Mouse (Mus musculus): ENCODE measurements around the gene Scnn1g. TPM values are rescaled to one million over a fixed set of nuclear protein-coding genes. Genes with fewer than 3 reads are reported as not detected.
A peak's percentile ranks its signal among the peaks of the same experiment; 100 is the strongest.

The Scnn1g gene
- 0.12 and 0.13 TPM in 2 replicates for polyA plus RNA-seq (2015; fragmentation: Nextera tagmentation; extraction: Ambion mirVana)

- Histone ChIP-seq H3K27ac (ENCODE audit: low read length) (no peak within 1 kb of the TSS), H3K4me2 (ENCODE audit: low read depth, low read length) (peak within 1 kb of the TSS; percentile 75), H3K9ac (ENCODE audit: low read depth, low read length) (0 out of 2 replicates have a peak within 1 kb of the TSS, but pooled peaks have one; percentile 16), H3K36me3 (ENCODE audit: control insufficient read depth, insufficient read depth, low read length) (no peaks in the 10 kb centered on the region), H3K4me3 (ENCODE audit: low read length) (peak within 1 kb of the TSS; percentile 48), H3K4me1 (ENCODE audit: control insufficient read depth, insufficient read depth, low read length) (peaks cover 3% of the 10 kb centered on the region; the same call in 1 of the 2 replicates), H3K27me3 (replicated peaks; ENCODE audit: control insufficient read depth, insufficient read depth, low read length) (peaks cover 13% of the 10 kb centered on the region; the same call in 1 of the 2 replicates), H3K9me3 (ENCODE audit: control insufficient read depth, low read length) (no peaks in the 10 kb centered on the region)
- peak; percentile 97 for ATAC-seq
- WGBS: under 1% methylated on average over 38 of the region's 38 CpGs
Observed at GRCm38 (mm10) chr7:121734171-121734831, at the start of gene Scnn1g. Gene Scnn1g (plus strand): TSS chr7:121734479.

- no peaks in the 10 kb centered on the region for H3K9me3 ChIP-seq (ENCODE audit: control insufficient read depth, low read length)
- H3K36me3 ChIP-seq (ENCODE audit: control insufficient read depth, insufficient read depth, low read length): no peaks in the 10 kb centered on the region
- no peaks in the 10 kb centered on the region for H3K27me3 ChIP-seq (replicated peaks; ENCODE audit: control insufficient read depth, insufficient read depth, low read length)
- H3K4me1 ChIP-seq (ENCODE audit: control insufficient read depth, insufficient read depth, low read length): no peaks in the 10 kb centered on the region
- H3K4me3 ChIP-seq (ENCODE audit: low read length): no peak overlapping the region
- no peak overlapping the region for H3K9ac ChIP-seq (ENCODE audit: low read depth, low read length)
- ATAC-seq: no peak
- no peak overlapping the region for H3K4me2 ChIP-seq (ENCODE audit: low read depth, low read length)
- H3K27ac ChIP-seq (ENCODE audit: low read length): no peak overlapping the region
- WGBS: 91% methylated on average over 5 of the region's 5 CpGs
Observed at GRCm38 (mm10) chr7:121685140-121685984, 48.9 kb upstream of the Scnn1g start.

- no peak overlapping the region for H3K4me2 ChIP-seq (ENCODE audit: low read depth, low read length)
- H3K4me1 ChIP-seq (ENCODE audit: control insufficient read depth, insufficient read depth, low read length): no peaks in the 10 kb centered on the region
- H3K36me3 ChIP-seq (ENCODE audit: control insufficient read depth, insufficient read depth, low read length): no peaks in the 10 kb centered on the region
- ATAC-seq: no peak
- H3K4me3 ChIP-seq (ENCODE audit: low read length): no peak overlapping the region
- H3K27ac ChIP-seq (ENCODE audit: low read length): no peak overlapping the region
- H3K9ac ChIP-seq (ENCODE audit: low read depth, low read length): no peak overlapping the region
- H3K9me3 ChIP-seq (ENCODE audit: control insufficient read depth, low read length): no peaks in the 10 kb centered on the region
- no peaks in the 10 kb centered on the region for H3K27me3 ChIP-seq (replicated peaks; ENCODE audit: control insufficient read depth, insufficient read depth, low read length)
Observed at GRCm38 (mm10) chr7:121689338-121689737, 44.9 kb upstream of the Scnn1g start.

GRCm38 (mm10) chr7:121691803-121692202 is 42.5 kb upstream of the Scnn1g start:
- Histone ChIP-seq H3K36me3 (ENCODE audit: control insufficient read depth, insufficient read depth, low read length) (no peaks in the 10 kb centered on the region), H3K9ac (ENCODE audit: low read depth, low read length) (no peak overlapping the region), H3K27ac (ENCODE audit: low read length) (no peak overlapping the region), H3K9me3 (ENCODE audit: control insufficient read depth, low read length) (no peaks in the 10 kb centered on the region), H3K4me2 (ENCODE audit: low read depth, low read length) (no peak overlapping the region), H3K27me3 (replicated peaks; ENCODE audit: control insufficient read depth, insufficient read depth, low read length) (no peaks in the 10 kb centered on the region), H3K4me3 (ENCODE audit: low read length) (no peak overlapping the region), H3K4me1 (ENCODE audit: control insufficient read depth, insufficient read depth, low read length) (no peaks in the 10 kb centered on the region)
- peak; percentile 85 for ATAC-seq
- WGBS: 57% methylated on average over 2 of the region's 2 CpGs

GRCm38 (mm10) chr7:121697170-121697569 is 37.1 kb upstream of the Scnn1g start:
- Histone ChIP-seq H3K27ac (ENCODE audit: low read length) (no peak overlapping the region), H3K9me3 (ENCODE audit: control insufficient read depth, low read length) (no peaks in the 10 kb centered on the region), H3K27me3 (replicated peaks; ENCODE audit: control insufficient read depth, insufficient read depth, low read length) (no peaks in the 10 kb centered on the region), H3K4me1 (ENCODE audit: control insufficient read depth, insufficient read depth, low read length) (no peaks in the 10 kb centered on the region), H3K4me2 (ENCODE audit: low read depth, low read length) (no peak overlapping the region), H3K4me3 (ENCODE audit: low read length) (no peak overlapping the region), H3K9ac (ENCODE audit: low read depth, low read length) (no peak overlapping the region), H3K36me3 (ENCODE audit: control insufficient read depth, insufficient read depth, low read length) (no peaks in the 10 kb centered on the region)
- no peak for ATAC-seq

- no peak overlapping the region for H3K27ac ChIP-seq (ENCODE audit: low read length)
Observed at GRCm38 (mm10) chr7:121697574-121697973, 36.7 kb upstream of the Scnn1g start.

GRCm38 (mm10) chr7:121699218-121699617 is 35.1 kb upstream of the Scnn1g start:
- Histone ChIP-seq H3K9me3 (ENCODE audit: control insufficient read depth, low read length) (no peaks in the 10 kb centered on the region), H3K4me3 (ENCODE audit: low read length) (no peak overlapping the region), H3K27me3 (replicated peaks; ENCODE audit: control insufficient read depth, insufficient read depth, low read length) (no peaks in the 10 kb centered on the region), H3K27ac (ENCODE audit: low read length) (no peak overlapping the region), H3K36me3 (ENCODE audit: control insufficient read depth, insufficient read depth, low read length) (no peaks in the 10 kb centered on the region), H3K9ac (ENCODE audit: low read depth, low read length) (no peak overlapping the region), H3K4me1 (ENCODE audit: control insufficient read depth, insufficient read depth, low read length) (peaks cover 6% of the 10 kb centered on the region; the same call in 1 of the 2 replicates), H3K4me2 (ENCODE audit: low read depth, low read length) (no peak overlapping the region)
- no peak for ATAC-seq

More at GRCm38 (mm10) chr7:121697574-121697973, 36.7 kb upstream of the Scnn1g start:
- no peak for ATAC-seq
- H3K27me3 ChIP-seq (replicated peaks; ENCODE audit: control insufficient read depth, insufficient read depth, low read length): no peaks in the 10 kb centered on the region
- WGBS: 56% methylated on average over 1 of the region's 1 CpGs
- H3K9me3 ChIP-seq (ENCODE audit: control insufficient read depth, low read length): no peaks in the 10 kb centered on the region
- no peaks in the 10 kb centered on the region for H3K36me3 ChIP-seq (ENCODE audit: control insufficient read depth, insufficient read depth, low read length)
- no peaks in the 10 kb centered on the region for H3K4me1 ChIP-seq (ENCODE audit: control insufficient read depth, insufficient read depth, low read length)
- H3K9ac ChIP-seq (ENCODE audit: low read depth, low read length): no peak overlapping the region
- H3K4me3 ChIP-seq (ENCODE audit: low read length): no peak overlapping the region
- H3K4me2 ChIP-seq (ENCODE audit: low read depth, low read length): no peak overlapping the region

- no peak for ATAC-seq
- 83% methylated on average over 3 of the region's 3 CpGs for WGBS
- no peaks in the 10 kb centered on the region for H3K9me3 ChIP-seq (ENCODE audit: control insufficient read depth, low read length)
- no peak overlapping the region for H3K4me2 ChIP-seq (ENCODE audit: low read depth, low read length)
- H3K36me3 ChIP-seq (ENCODE audit: control insufficient read depth, insufficient read depth, low read length): no peaks in the 10 kb centered on the region
- H3K27me3 ChIP-seq (replicated peaks; ENCODE audit: control insufficient read depth, insufficient read depth, low read length): no peaks in the 10 kb centered on the region
- H3K4me1 ChIP-seq (ENCODE audit: control insufficient read depth, insufficient read depth, low read length): peaks cover 6% of the 10 kb centered on the region; the same call in 1 of the 2 replicates
- H3K4me3 ChIP-seq (ENCODE audit: low read length): no peak overlapping the region
- no peak overlapping the region for H3K9ac ChIP-seq (ENCODE audit: low read depth, low read length)
- H3K27ac ChIP-seq (ENCODE audit: low read length): no peak overlapping the region
Observed at GRCm38 (mm10) chr7:121700480-121700879, 33.8 kb upstream of the Scnn1g start.

GRCm38 (mm10) chr7:121701983-121702382 is 32.3 kb upstream of the Scnn1g start:
- WGBS: 63% methylated on average over 6 of the region's 6 CpGs
- Histone ChIP-seq H3K27me3 (replicated peaks; ENCODE audit: control insufficient read depth, insufficient read depth, low read length) (no peaks in the 10 kb centered on the region), H3K9me3 (ENCODE audit: control insufficient read depth, low read length) (no peaks in the 10 kb centered on the region), H3K9ac (ENCODE audit: low read depth, low read length) (no peak overlapping the region), H3K27ac (ENCODE audit: low read length) (no peak overlapping the region), H3K4me1 (ENCODE audit: control insufficient read depth, insufficient read depth, low read length) (peaks cover 13% of the 10 kb centered on the region), H3K36me3 (ENCODE audit: control insufficient read depth, insufficient read depth, low read length) (no peaks in the 10 kb centered on the region), H3K4me2 (ENCODE audit: low read depth, low read length) (no peak overlapping the region), H3K4me3 (ENCODE audit: low read length) (no peak overlapping the region)
- ATAC-seq: no peak

Data from intestine, embryonic 16.5 days (tissue).